Mouse (Mus musculus): ENCODE measurements around the gene Tnk2. TPM values are rescaled to one million over a fixed set of nuclear protein-coding genes. Genes with fewer than 3 reads are reported as not detected.
"Not testable (repeated sequence)": the region's sequence is repeated elsewhere in the genome, so short reads cannot be mapped to it uniquely, and the experiment has no call there.

The Tnk2 gene
- polyA plus RNA-seq, 1 experiment from 2014 or later = 6.9 TPM

DNA sequence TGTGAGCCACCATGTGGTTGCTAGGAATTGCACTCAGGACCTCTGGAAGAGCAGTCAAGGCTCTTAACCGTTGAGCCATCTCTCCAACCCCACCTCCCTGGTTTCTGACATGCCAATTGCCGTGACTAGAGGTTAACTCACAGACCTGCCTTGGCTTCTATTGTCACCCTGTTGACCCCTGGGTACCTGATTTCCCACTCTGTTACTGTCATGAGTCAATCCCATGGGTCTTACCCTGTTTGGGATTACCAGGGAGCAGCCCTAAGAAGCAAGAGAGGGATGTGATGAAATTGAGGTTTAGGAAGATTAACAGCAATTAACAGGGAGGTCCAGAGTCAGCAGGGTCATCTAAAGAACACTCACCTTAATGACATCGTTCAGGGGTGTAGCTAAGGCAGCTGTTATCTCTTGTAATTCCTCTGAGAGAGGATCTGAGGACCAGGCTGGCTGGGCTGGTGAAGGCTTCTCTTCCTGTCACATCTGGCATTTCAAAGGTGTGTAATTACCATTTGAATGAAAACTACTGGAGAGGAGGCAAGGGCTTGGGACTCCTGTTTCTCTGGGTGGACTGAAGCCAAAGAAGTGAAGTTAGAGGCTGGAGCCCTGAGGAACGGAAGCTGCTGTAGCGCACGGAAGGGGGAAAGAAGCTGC is 6.7 kb upstream of the Tnk2 start:
- WGBS = 27% methylated on average over 6 of the region's 6 CpGs
- peaks cover 10% of the 10 kb centered on the region for H3K36me3 ChIP-seq
- H3K27ac ChIP-seq = no peak overlapping the region
- H3K9ac ChIP-seq = no peak overlapping the region
- no peaks in the 10 kb centered on the region for H3K27me3 ChIP-seq
- no peaks in the 10 kb centered on the region for H3K9me3 ChIP-seq (replicated peaks)
- no peak overlapping the region for H3K4me3 ChIP-seq
- H3K4me1 ChIP-seq (replicated peaks) = peaks cover 10% of the 10 kb centered on the region
- no peak overlapping the region for H3K4me2 ChIP-seq
- no peak for ATAC-seq (replicated peaks; ENCODE audit: insufficient number of reproducible peaks, insufficient read depth, low FRiP score, low read depth)

DNA sequence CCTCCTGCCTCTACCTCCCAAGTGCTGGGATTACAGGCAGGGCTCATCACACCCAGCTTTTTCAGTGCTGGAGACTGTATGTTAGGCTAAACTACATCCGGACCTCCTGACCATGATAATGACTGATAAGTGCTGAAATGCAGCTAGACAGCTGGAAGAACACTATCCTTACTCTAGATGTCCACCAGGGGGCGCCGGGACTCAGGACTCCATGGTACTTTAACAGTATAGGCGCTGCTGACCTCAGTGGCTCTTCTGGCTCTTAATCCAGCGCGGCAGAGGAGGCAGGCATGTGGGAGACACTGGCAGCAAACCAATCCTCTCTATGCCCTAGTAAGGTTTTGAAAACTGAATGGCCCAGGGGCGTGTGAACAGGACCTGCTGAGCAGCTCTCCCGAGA is 5.2 kb upstream of the Tnk2 start:
- no peak overlapping the region for H3K4me2 ChIP-seq
- H3K4me3 ChIP-seq = no peak overlapping the region
- no peak overlapping the region for H3K9ac ChIP-seq
- WGBS = 8% methylated on average over 8 of the region's 8 CpGs
- no peaks in the 10 kb centered on the region for H3K36me3 ChIP-seq
- ATAC-seq (replicated peaks; ENCODE audit: insufficient number of reproducible peaks, insufficient read depth, low FRiP score, low read depth) = no peak; the same call in 1 of the 2 replicates
- H3K27ac ChIP-seq = no peak overlapping the region
- no peaks in the 10 kb centered on the region for H3K9me3 ChIP-seq (replicated peaks)
- H3K4me1 ChIP-seq (replicated peaks) = peaks cover 10% of the 10 kb centered on the region
- H3K27me3 ChIP-seq = no peaks in the 10 kb centered on the region

DNA sequence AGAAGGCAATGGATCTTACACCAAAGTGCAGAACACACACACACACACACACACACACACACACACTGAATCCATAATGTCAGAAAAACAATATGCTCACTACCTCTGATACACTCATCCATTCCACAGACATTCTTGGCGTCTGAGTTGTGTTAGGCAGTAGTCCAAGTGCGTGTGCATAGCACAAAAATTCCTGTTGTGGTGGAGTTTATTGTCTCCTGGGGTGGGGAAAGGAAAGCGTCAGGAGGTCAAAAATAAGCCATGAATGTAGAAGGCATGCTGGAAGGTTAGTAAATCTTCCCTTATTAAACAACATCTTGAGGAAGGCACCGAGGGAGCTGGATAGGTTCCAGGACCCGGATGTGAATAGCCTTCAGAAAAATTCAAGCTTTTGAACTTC is 3.6 kb upstream of the Tnk2 start:
- ATAC-seq (replicated peaks; ENCODE audit: insufficient number of reproducible peaks, insufficient read depth, low FRiP score, low read depth) = no peak
- Histone ChIP-seq H3K36me3 (no peaks in the 10 kb centered on the region), H3K9me3 (replicated peaks) (no peaks in the 10 kb centered on the region), H3K4me3 (no peak overlapping the region), H3K4me2 (no peak overlapping the region), H3K9ac (no peak overlapping the region), H3K27ac (peak overlapping the region; percentile 27; the same call in 1 of the 2 replicates), H3K27me3 (no peaks in the 10 kb centered on the region), H3K4me1 (replicated peaks) (peaks cover 18% of the 10 kb centered on the region)
- 41% methylated on average over 5 of the region's 5 CpGs for WGBS

DNA sequence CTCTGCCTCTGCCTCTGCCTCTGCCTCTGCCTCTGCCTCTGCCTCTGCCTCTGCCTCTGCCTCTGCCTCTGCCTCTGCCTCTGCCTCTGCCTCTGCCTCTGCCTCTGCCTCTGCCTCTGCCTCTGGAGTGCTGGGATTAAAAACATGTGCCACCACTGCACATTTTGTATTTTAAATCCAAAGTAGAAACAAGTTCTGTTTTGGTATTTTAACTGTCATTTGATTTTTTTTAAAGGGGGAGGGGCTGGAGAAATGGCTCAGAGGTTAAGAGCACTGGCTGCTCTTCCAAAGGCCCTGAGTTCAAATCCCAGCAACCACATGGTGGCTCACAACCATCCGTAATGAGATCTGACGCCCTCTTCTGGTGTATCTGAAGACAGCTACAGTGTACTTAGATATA is 3.0 kb upstream of the Tnk2 start:
- H3K4me1 ChIP-seq (replicated peaks) = peaks cover 23% of the 10 kb centered on the region
- not testable (repeated sequence) for H3K36me3 ChIP-seq; H3K27me3 ChIP-seq; ATAC-seq (replicated peaks; ENCODE audit: insufficient number of reproducible peaks, insufficient read depth, low FRiP score, low read depth); H3K4me2 ChIP-seq; H3K27ac ChIP-seq; H3K4me3 ChIP-seq; H3K9ac ChIP-seq; H3K9me3 ChIP-seq (replicated peaks)
- 64% methylated on average over 2 of the region's 2 CpGs for WGBS

DNA sequence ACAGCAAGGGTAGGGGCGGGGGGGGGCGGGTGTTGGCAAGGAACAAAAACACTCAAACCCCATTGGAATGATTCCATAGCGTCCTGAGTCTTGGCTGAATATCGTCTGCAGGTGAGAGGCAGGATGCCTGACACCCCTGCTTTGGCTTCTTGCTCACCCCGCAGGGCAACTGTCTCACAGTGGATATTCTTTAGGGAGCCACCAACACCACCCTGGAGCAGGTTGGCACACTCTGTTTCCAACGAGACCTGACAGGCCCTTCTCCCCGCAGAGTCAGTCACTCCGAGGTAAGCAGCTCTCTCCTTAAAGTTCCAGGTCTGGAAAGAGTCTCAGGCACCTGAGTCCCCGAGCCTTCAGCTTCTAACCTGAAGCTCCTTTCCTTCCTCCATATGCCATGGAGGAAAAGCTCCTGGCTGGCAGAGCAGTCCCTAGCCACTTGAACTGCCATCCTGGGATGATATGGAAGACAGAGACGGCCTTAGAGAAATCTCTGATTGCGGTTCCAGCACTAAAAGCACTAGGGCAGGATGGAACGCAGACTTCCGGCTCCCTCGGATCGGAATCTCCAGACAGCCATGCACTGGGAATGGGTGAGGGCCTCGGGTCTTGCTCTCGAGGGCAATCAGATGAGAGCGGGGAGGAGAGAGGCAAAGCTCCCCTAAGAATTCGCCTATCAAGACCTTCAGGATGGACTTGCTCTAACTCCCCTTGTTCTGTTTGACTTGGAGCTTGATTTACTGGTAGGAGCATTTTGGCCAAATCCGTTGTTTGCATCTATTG is 2.0 kb upstream of the Tnk2 start:
- no peak overlapping the region for H3K4me2 ChIP-seq
- H3K36me3 ChIP-seq = no peaks in the 10 kb centered on the region
- H3K27ac ChIP-seq = no peak overlapping the region
- no peaks in the 10 kb centered on the region for H3K9me3 ChIP-seq (replicated peaks)
- ATAC-seq (replicated peaks; ENCODE audit: insufficient number of reproducible peaks, insufficient read depth, low FRiP score, low read depth) = no peak
- H3K27me3 ChIP-seq = no peaks in the 10 kb centered on the region
- no peak overlapping the region for H3K4me3 ChIP-seq
- no peak overlapping the region for H3K9ac ChIP-seq
- peaks cover 32% of the 10 kb centered on the region for H3K4me1 ChIP-seq (replicated peaks)
- 54% methylated on average over 20 of the region's 20 CpGs for WGBS

DNA sequence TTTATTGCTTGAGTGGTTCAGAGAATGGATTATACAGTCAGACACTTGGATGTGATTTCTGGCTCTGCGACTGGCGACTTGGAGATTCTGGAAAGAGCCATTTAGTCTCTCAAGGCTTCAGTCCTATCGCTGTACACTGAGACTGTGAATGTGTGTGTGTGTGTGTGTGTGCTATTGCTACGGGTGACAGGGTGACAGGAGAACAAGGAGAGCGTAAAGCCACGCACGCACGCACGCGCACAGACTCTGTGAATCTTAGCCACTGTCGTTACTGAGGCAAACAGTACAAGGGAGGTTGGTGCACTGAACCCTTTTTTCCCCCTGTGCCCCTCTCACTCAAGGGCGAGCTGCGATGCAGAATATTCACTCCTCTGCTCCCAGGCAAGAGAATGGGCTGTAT is 1.4 kb upstream of the Tnk2 start:
- WGBS = 70% methylated on average over 13 of the region's 13 CpGs
- H3K9me3 ChIP-seq (replicated peaks) = no peaks in the 10 kb centered on the region
- H3K4me1 ChIP-seq (replicated peaks) = peaks cover 32% of the 10 kb centered on the region
- H3K27me3 ChIP-seq = no peaks in the 10 kb centered on the region
- no peaks in the 10 kb centered on the region for H3K36me3 ChIP-seq
- no peak overlapping the region for H3K27ac ChIP-seq
- no peak for ATAC-seq (replicated peaks; ENCODE audit: insufficient number of reproducible peaks, insufficient read depth, low FRiP score, low read depth)
- H3K4me3 ChIP-seq = no peak overlapping the region
- H3K4me2 ChIP-seq = no peak overlapping the region
- H3K9ac ChIP-seq = no peak overlapping the region

DNA sequence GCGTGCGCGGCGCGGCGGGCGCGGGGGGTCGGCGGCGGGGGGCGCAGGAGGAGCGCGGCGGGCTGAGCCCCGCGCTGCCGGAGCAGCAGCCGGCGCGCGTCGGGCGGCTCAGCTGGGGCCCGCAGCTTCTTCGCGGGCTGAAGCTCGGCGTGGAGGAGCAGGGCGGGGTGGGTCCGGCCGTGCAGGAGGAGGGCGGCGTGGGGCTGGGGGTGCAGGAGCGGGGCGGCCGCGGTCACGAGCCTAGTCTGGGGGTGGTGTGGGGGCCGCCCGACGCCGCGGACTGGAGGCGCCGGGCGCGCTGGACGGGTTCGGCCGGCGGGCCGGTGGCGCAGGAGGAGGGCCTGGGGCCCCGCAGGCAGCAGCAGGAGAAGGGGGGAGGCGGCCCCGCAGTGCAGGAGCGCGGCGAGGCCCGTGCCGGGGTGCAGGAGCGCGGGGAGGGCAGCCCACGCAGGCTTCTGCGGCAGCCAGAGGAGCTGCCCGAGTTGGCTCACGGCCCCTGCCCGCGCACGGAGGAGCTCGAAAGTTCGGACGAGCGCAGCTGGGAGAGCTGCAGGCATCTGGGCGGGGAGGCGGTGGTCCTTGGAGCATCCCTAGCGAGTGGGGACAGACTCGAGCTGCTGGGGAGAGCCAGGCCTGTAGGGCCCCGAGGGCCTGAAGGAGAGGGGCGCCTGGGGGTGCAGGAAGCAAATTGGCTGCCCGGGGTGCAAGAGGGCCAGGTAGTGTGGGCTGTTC is 561 bp downstream of the Tnk2 start:
- Histone ChIP-seq H3K36me3 (no peaks in the 10 kb centered on the region), H3K27me3 (no peaks in the 10 kb centered on the region), H3K27ac (peak overlapping the region; percentile 76), H3K9me3 (replicated peaks) (no peaks in the 10 kb centered on the region), H3K9ac (peak overlapping the region; percentile 93), H3K4me1 (replicated peaks) (peaks cover 28% of the 10 kb centered on the region), H3K4me3 (peak overlapping the region; percentile 84), H3K4me2 (peak overlapping the region; percentile 97)
- WGBS = under 1% methylated on average over 71 of the region's 82 CpGs
- peak; percentile 48 for ATAC-seq (replicated peaks; ENCODE audit: insufficient number of reproducible peaks, insufficient read depth, low FRiP score, low read depth)

DNA sequence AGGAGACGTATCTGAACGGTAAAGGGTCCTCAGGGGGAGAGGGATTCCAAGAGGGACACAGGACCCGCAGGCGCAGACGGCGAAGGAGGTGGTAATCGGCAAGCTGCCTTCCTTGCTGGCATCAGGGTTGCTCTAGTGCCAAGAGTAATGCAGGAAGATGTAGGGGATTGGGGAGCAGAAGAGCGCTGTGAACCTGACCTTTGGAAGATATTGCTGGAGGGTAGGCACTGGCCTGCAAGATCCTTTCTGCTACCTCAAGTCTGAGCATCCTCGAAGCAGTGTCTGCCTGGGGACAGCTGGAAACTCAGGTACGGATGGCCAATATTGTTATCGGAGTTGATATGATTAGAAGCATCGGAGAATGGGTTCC is 1.1 kb downstream of the Tnk2 start:
- no peaks in the 10 kb centered on the region for H3K36me3 ChIP-seq
- H3K4me1 ChIP-seq (replicated peaks) = peaks cover 27% of the 10 kb centered on the region
- ATAC-seq (replicated peaks; ENCODE audit: insufficient number of reproducible peaks, insufficient read depth, low FRiP score, low read depth) = no peak
- 9% methylated on average over 12 of the region's 12 CpGs for WGBS
- H3K9me3 ChIP-seq (replicated peaks) = no peaks in the 10 kb centered on the region
- H3K4me2 ChIP-seq = peak overlapping the region; percentile 97
- H3K9ac ChIP-seq = peak overlapping the region; percentile 93
- no peak overlapping the region for H3K27ac ChIP-seq
- H3K4me3 ChIP-seq = peak overlapping the region; percentile 84
- H3K27me3 ChIP-seq = no peaks in the 10 kb centered on the region

DNA sequence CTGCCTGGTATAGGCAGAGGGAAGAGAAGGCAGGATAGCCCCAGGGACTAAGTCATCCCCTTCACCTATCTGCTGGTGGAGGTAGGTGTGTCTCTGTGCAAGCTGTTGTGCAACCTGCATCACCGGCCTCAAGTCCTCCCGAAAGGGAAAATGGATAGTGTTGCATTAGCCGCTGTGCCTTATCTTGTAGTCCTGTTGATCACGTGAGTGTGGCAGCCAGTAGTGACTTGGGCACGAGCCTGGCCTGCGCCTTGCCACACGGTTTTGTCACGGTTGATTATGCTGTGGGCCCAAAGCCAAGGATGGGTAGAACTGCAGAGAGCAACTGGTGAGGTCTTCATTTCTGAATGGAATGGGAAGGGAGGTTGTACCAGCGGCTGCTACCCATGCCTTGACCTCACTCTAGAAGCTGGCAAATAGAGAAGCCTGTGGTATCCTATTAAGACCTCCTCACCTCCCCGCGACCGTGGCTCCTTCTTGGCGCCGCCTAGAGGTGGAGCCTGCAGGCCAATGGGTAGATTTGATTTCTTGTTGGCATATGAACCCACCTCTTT is 1.8 kb downstream of the Tnk2 start:
- no peak; the same call in 1 of the 2 replicates for ATAC-seq (replicated peaks; ENCODE audit: insufficient number of reproducible peaks, insufficient read depth, low FRiP score, low read depth)
- no peaks in the 10 kb centered on the region for H3K27me3 ChIP-seq
- H3K9ac ChIP-seq = no peak overlapping the region; the same call in 1 of the 2 replicates
- no peaks in the 10 kb centered on the region for H3K9me3 ChIP-seq (replicated peaks)
- peaks cover 22% of the 10 kb centered on the region for H3K4me1 ChIP-seq (replicated peaks)
- H3K27ac ChIP-seq = no peak overlapping the region
- peak overlapping the region; percentile 97 for H3K4me2 ChIP-seq
- no peaks in the 10 kb centered on the region for H3K36me3 ChIP-seq
- 16% methylated on average over 14 of the region's 14 CpGs for WGBS
- peak overlapping the region; percentile 84 for H3K4me3 ChIP-seq

DNA sequence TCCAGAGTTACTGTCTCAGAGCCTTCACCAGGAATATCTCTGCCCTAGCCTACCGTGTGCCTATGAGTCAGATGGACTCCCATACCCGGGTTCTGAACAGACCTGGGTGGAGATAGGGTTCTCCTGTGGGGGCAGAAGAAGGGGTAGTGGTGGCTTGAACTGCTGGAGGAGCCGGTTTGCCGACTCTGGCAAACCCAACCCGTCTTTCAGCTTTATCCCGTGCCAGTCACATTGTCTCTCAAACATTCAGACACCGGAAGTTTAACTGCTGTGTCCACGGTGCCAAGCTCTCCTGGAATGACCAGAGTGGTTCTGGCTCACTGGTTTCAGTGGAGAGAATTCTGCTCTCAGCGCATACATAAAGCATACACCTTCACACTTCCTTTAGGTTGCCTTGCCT is 2.3 kb downstream of the Tnk2 start:
- no peaks in the 10 kb centered on the region for H3K27me3 ChIP-seq
- H3K4me1 ChIP-seq (replicated peaks) = peaks cover 26% of the 10 kb centered on the region
- H3K27ac ChIP-seq = no peak overlapping the region
- no peaks in the 10 kb centered on the region for H3K9me3 ChIP-seq (replicated peaks)
- H3K36me3 ChIP-seq = no peaks in the 10 kb centered on the region
- no peak for ATAC-seq (replicated peaks; ENCODE audit: insufficient number of reproducible peaks, insufficient read depth, low FRiP score, low read depth)
- no peak overlapping the region for H3K9ac ChIP-seq
- peak overlapping the region; percentile 84; the same call in 1 of the 2 replicates for H3K4me3 ChIP-seq
- 85% methylated on average over 9 of the region's 9 CpGs for WGBS
- H3K4me2 ChIP-seq = peak overlapping the region; percentile 97

DNA sequence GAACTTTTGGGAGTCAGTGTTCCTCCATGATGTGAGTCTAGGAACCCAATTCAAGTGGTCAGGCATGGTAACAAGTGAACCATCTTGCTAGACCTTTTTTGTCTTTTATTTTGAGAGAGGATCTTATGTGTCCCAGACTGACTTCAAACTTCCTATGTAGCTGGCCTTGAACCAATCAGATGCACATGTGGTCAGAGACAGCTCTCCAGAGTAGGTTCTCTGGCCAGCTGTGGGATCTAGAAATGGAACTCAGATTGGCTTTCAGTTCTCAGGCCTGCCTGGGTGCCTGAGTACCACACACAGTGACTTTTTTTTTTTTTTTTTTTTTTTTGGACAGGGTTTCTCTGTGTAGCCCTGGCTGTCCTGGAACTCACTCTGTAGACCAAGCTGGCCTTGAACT is 4.0 kb downstream of the Tnk2 start:
- ATAC-seq (replicated peaks; ENCODE audit: insufficient number of reproducible peaks, insufficient read depth, low FRiP score, low read depth) = no peak
- Histone ChIP-seq H3K27ac (no peak overlapping the region), H3K4me1 (replicated peaks) (peaks cover 28% of the 10 kb centered on the region), H3K9ac (no peak overlapping the region), H3K36me3 (no peaks in the 10 kb centered on the region), H3K9me3 (replicated peaks) (no peaks in the 10 kb centered on the region), H3K4me3 (no peak overlapping the region), H3K27me3 (no peaks in the 10 kb centered on the region), H3K4me2 (no peak overlapping the region)
